Mouse (Mus musculus) neural tube, embryonic 11.5 days (tissue): ENCODE measurements at regions not wholly inside any gene's neighbourhood (a gene's known extent, or its start where the extent isn't known, plus 50 kb on each side); places are given as distances from the start of the nearest gene placed in this dataset.

Experiments used
- ATAC-seq: fragments of 200-750 bp; cut with Nextera tagmentation; 2 replicates; pipeline ENCODE4 v1.8.0; 2017; ENCODE audit warnings: moderate number of reproducible peaks, mild to moderate bottlenecking, moderate TSS enrichment, moderate library complexity; ENCODE audit not compliant: insufficient read depth, low FRiP score, low TSS enrichment
- DNase-seq: peaks from one replicate; pipeline ENCODE4 v3.0.0-alpha.2; 2015; ENCODE audit warnings: low spot score
- H3K27ac ChIP-seq: fragments of 300-500 bp; sonication (generic); 2 replicates; pipeline ENCODE4 v1.5.1; 2014; ENCODE audit warnings: low read depth, mild to moderate bottlenecking, low read length
- H3K27me3 ChIP-seq: fragments of 300-500 bp; sonication (generic); 2 replicates; pipeline ENCODE4 v1.6.1; 2014; ENCODE audit warnings: mild to moderate bottlenecking, low read length, mixed read lengths; ENCODE audit not compliant: control insufficient read depth, insufficient read depth
- H3K36me3 ChIP-seq: fragments of 300-500 bp; sonication (generic); 2 replicates; pipeline ENCODE4 v1.6.1; 2014; ENCODE audit warnings: mild to moderate bottlenecking, low read length, moderate library complexity, mixed read lengths; ENCODE audit not compliant: control insufficient read depth, insufficient read depth
- H3K4me1 ChIP-seq: fragments of 300-500 bp; sonication (generic); 2 replicates; pipeline ENCODE4 v1.6.1; 2014; ENCODE audit warnings: low read length, mixed read lengths; ENCODE audit not compliant: control insufficient read depth, insufficient read depth
- H3K4me2 ChIP-seq: fragments of 300-500 bp; sonication (generic); 2 replicates; pipeline ENCODE4 v1.6.1; 2014; ENCODE audit warnings: low read depth, mild to moderate bottlenecking, moderate library complexity
- H3K4me3 ChIP-seq: fragments of 300-500 bp; sonication (generic); 2 replicates; pipeline ENCODE4 v1.5.1; 2014; ENCODE audit warnings: low read depth, low read length
- H3K9ac ChIP-seq: fragments of 300-500 bp; sonication (generic); 2 replicates; pipeline ENCODE4 v1.6.1; 2014; ENCODE audit warnings: mild to moderate bottlenecking, low read length
- H3K9me3 ChIP-seq: fragments of 300-500 bp; sonication (generic); 2 replicates; pipeline ENCODE4 v1.6.1; 2016; ENCODE audit warnings: low read length; ENCODE audit not compliant: control insufficient read depth
- WGBS: fragments of 180-500 bp; shearing (Covaris S2); extraction: QIAGEN DNeasy Blood & Tissue Kit; methylation state at CpG from one replicate; pipeline ENCODE4 v1.1.7; 2014; 5-methylcytosine and 5-hydroxymethylcytosine counted together

GRCm38 (mm10) chr1:190532879-190533676, 362.6 kb upstream of the Prox1 start:
- 16% methylated on average over 10 of the region's 10 CpGs for WGBS
- Histone ChIP-seq H3K4me1 (peaks cover 6% of the 10 kb centered on the region; the same call in 1 of the 2 replicates), H3K4me2 (no peak overlapping the region), H3K4me3 (no peak overlapping the region), H3K27me3 (no peaks in the 10 kb centered on the region), H3K9ac (no peak overlapping the region), H3K36me3 (no peaks in the 10 kb centered on the region), H3K27ac (no peak overlapping the region), H3K9me3 (no peaks in the 10 kb centered on the region)
- ATAC-seq (no peak; the same call in 1 of the 2 replicates), DNase-seq (peak; percentile 38)

GRCm38 (mm10) chr1:190531224-190531623, 360.7 kb upstream of the Prox1 start:
- Histone ChIP-seq H3K27ac (no peak overlapping the region), H3K27me3 (0 out of 2 replicates have a peak, but pooled peaks cover 2% of the 10 kb centered on the region), H3K4me3 (no peak overlapping the region), H3K9ac (no peak overlapping the region), H3K36me3 (no peaks in the 10 kb centered on the region), H3K4me1 (peaks cover 6% of the 10 kb centered on the region; the same call in 1 of the 2 replicates), H3K4me2 (no peak overlapping the region), H3K9me3 (no peaks in the 10 kb centered on the region)
- WGBS = 96% methylated on average over 6 of the region's 6 CpGs
- DNase-seq (no peak), ATAC-seq (no peak)

- no peaks in the 10 kb centered on the region for H3K9me3 ChIP-seq
- 81% methylated on average over 3 of the region's 3 CpGs for WGBS
- DNase-seq (no peak), ATAC-seq (no peak)
- H3K36me3 ChIP-seq = no peaks in the 10 kb centered on the region
- H3K4me1 ChIP-seq = peaks cover 6% of the 10 kb centered on the region; the same call in 1 of the 2 replicates
- 0 out of 2 replicates have a peak, but pooled peaks cover 2% of the 10 kb centered on the region for H3K27me3 ChIP-seq
- H3K4me3 ChIP-seq = no peak overlapping the region
- H3K27ac ChIP-seq = no peak overlapping the region
- H3K9ac ChIP-seq = no peak overlapping the region
- H3K4me2 ChIP-seq = no peak overlapping the region
Measured at GRCm38 (mm10) chr1:190530079-190530478, 359.6 kb upstream of the Prox1 start.

- H3K4me3 ChIP-seq = no peak overlapping the region
- no peaks in the 10 kb centered on the region for H3K9me3 ChIP-seq
- 82% methylated on average over 7 of the region's 7 CpGs for WGBS
- H3K27me3 ChIP-seq = 0 out of 2 replicates have a peak, but pooled peaks cover 2% of the 10 kb centered on the region
- H3K9ac ChIP-seq = no peak overlapping the region
- H3K4me1 ChIP-seq = no peaks in the 10 kb centered on the region
- no peak overlapping the region for H3K4me2 ChIP-seq
- DNase-seq (no peak), ATAC-seq (no peak)
- H3K27ac ChIP-seq = no peak overlapping the region
- H3K36me3 ChIP-seq = no peaks in the 10 kb centered on the region
Measured at GRCm38 (mm10) chr1:190527545-190528137, 357.1 kb upstream of the Prox1 start.

GRCm38 (mm10) chr1:190526634-190527033, 356.1 kb upstream of the Prox1 start:
- Histone ChIP-seq H3K36me3 (no peaks in the 10 kb centered on the region), H3K4me3 (no peak overlapping the region), H3K27me3 (0 out of 2 replicates have a peak, but pooled peaks cover 2% of the 10 kb centered on the region), H3K27ac (no peak overlapping the region), H3K4me2 (no peak overlapping the region), H3K4me1 (no peaks in the 10 kb centered on the region), H3K9me3 (no peaks in the 10 kb centered on the region), H3K9ac (no peak overlapping the region)
- 24% methylated on average over 6 of the region's 7 CpGs for WGBS
- DNase-seq (no peak), ATAC-seq (no peak)

- Histone ChIP-seq H3K27me3 (0 out of 2 replicates have a peak, but pooled peaks cover 2% of the 10 kb centered on the region), H3K4me1 (no peaks in the 10 kb centered on the region), H3K9ac (no peak overlapping the region), H3K27ac (no peak overlapping the region), H3K9me3 (no peaks in the 10 kb centered on the region), H3K4me3 (no peak overlapping the region), H3K36me3 (no peaks in the 10 kb centered on the region), H3K4me2 (no peak overlapping the region)
- DNase-seq (no peak), ATAC-seq (no peak)
- 58% methylated on average over 6 of the region's 6 CpGs for WGBS
Measured at GRCm38 (mm10) chr1:190526046-190526445, 355.5 kb upstream of the Prox1 start.

GRCm38 (mm10) chr1:190500106-190500505, 329.6 kb upstream of the Prox1 start:
- 88% methylated on average over 8 of the region's 8 CpGs for WGBS
- Histone ChIP-seq H3K9me3 (no peaks in the 10 kb centered on the region), H3K9ac (no peak overlapping the region), H3K4me1 (no peaks in the 10 kb centered on the region), H3K27ac (no peak overlapping the region), H3K27me3 (no peaks in the 10 kb centered on the region), H3K4me3 (no peak overlapping the region), H3K36me3 (no peaks in the 10 kb centered on the region), H3K4me2 (no peak overlapping the region)
- no peak for ATAC-seq
- no peak for DNase-seq

DNA sequence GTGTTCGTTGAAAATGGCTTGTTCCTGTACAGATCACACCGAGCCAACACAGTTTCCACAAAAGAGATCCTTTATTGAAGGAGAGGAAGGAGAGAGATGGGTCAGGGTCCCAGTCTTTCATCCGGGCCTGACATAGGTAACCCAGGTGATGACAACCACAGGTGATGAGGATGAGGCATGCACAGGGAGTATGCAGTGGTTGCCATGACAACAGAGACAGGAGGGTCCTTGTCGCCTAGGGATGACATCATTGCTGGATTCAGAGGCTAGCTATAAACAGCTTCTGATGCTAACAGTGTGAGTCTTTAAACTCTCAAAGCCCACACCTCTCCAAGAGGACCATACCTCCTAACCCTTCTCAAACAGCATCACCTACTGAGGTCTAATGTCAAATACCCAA, 327.0 kb upstream of the Prox1 start:
- no peak overlapping the region for H3K27ac ChIP-seq
- H3K4me2 ChIP-seq = no peak overlapping the region
- H3K27me3 ChIP-seq = no peaks in the 10 kb centered on the region
- WGBS = 79% methylated on average over 4 of the region's 4 CpGs
- H3K4me1 ChIP-seq = no peaks in the 10 kb centered on the region
- no peak overlapping the region for H3K4me3 ChIP-seq
- no peak overlapping the region for H3K9ac ChIP-seq
- ATAC-seq (no peak), DNase-seq (no peak)
- no peaks in the 10 kb centered on the region for H3K9me3 ChIP-seq
- H3K36me3 ChIP-seq = no peaks in the 10 kb centered on the region
